Mouse (Mus musculus) embryo, embryonic 10 days (tissue): ENCODE measurements around the gene Gm28363.
"Not testable (repeated sequence)": the region's sequence is repeated elsewhere in the genome, so short reads cannot be mapped to it uniquely, and the experiment has no call there.

Experiments used
- DNase-seq: peaks from one replicate; pipeline ENCODE4 v3.0.0-alpha.2; 2015; ENCODE audit warnings: low spot score

The Gm28363 gene

DNA sequence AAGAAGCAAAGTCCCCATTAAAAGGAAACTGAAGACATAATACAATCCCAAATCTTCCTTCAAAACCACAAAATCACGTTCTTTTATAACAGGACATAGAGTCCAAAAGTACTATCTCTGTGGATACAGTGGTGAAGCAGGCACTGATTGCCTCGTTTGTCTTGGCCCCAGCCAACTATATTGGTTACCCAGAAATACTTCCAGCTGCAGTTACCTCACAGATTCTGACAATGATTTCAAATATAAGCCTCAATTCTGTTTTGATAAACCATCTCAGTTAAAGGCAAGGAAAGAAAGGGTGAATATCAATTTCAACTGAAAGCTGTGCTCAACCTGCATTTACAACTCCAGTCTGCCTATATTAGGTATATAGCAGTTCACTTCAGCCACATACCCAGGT is at the start of gene Gm28363:
Gene Gm28363, plus strand, starts transcription at position 301 of the 400 bp plus-strand sequence.
- DNase-seq = not testable (repeated sequence)

GRCm38 (mm10) chr1:117650236-117650635 is 46.7 kb upstream of the Gm28363 start:
- not testable (repeated sequence) for DNase-seq
